23 mouse cellular contexts compared by ENCODE assay signal in the genomic region with DNA sequence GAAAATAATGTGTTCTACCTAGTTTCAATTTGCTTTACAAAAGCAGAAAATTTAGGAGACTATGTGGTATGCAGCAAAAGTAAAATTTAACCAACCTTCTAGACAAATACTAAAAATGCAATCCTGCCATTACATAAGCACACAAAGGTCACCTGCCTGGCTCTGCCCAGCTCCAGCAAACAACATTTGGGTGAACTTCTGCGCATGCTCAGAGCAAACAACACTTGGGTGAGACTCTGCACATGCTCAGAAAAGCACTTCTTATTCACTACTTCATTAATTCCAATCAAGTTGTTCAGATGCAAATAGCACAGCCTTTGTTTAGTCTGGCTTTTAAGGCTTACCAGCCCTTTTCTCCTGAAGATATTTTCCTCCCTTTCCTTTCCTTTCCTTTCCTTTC.
DNase-seq lines count a peak whose midpoint lies in the region; ATAC-seq and TF ChIP-seq lines count a peak whose summit lies in the region.
"Had no signal": no experiment of that assay in that cellular context is flagged by ENCODE, and none has a peak within 500 bp of the region (broad histone marks: within the 10 kb centered on the region; RNA-seq: fewer than 3 reads in every experiment).

No protein-coding gene starts in this region.

- no peak overlapping the region for H3K4me3 ChIP-seq in forebrain, embryonic 11.5 days (ENCODE audit: low read depth, low read length)
- H3K4me3 ChIP-seq in forebrain, embryonic 12.5 days (replicated peaks) = no peak overlapping the region
- H3K4me3 ChIP-seq in kidney, embryonic 15.5 days (replicated peaks) = no peak overlapping the region
- no peak overlapping the region for H3K4me3 ChIP-seq in liver, embryonic 16.5 days (ENCODE audit: low read depth, low read length)
- H3K4me3 ChIP-seq: hindbrain, embryonic 13.5 days; left cerebral cortex, adult 2 months; limb, embryonic 10.5 days; liver, embryonic 15.5 days; myocyte had no signal

- H3K9me3 ChIP-seq in forebrain, embryonic 11.5 days (ENCODE audit: control insufficient read depth, low read length) = no peaks in the 10 kb centered on the region
- H3K9me3 ChIP-seq in forebrain, embryonic 12.5 days = no peaks in the 10 kb centered on the region
- no peaks in the 10 kb centered on the region for H3K9me3 ChIP-seq in kidney, embryonic 15.5 days (replicated peaks)
- no peaks in the 10 kb centered on the region for H3K9me3 ChIP-seq in liver, embryonic 16.5 days (replicated peaks; ENCODE audit: control insufficient read depth, low read length)
- H3K9me3 ChIP-seq: hindbrain, embryonic 13.5 days; limb, embryonic 10.5 days; liver, embryonic 15.5 days had no signal

- TF ChIP-seq CTCF in brain, embryonic 14.5 days (IDR thresholded peaks at IDR 0.05; ENCODE audit: borderline replicate concordance, extremely low read depth, insufficient read depth, insufficient read length) = no peak

- no peaks in the 10 kb centered on the region for H3K36me3 ChIP-seq in forebrain, embryonic 11.5 days (ENCODE audit: control insufficient read depth, insufficient read depth, low read length)
- no peaks in the 10 kb centered on the region for H3K36me3 ChIP-seq in forebrain, embryonic 12.5 days (replicated peaks)
- H3K36me3 ChIP-seq in kidney, embryonic 15.5 days = no peaks in the 10 kb centered on the region
- no peaks in the 10 kb centered on the region for H3K36me3 ChIP-seq in liver, embryonic 16.5 days (ENCODE audit: control insufficient read depth, insufficient read depth)
- H3K36me3 ChIP-seq: G1E; liver, embryonic 15.5 days had no signal

- no peak overlapping the region for H3K9ac ChIP-seq in forebrain, embryonic 11.5 days (ENCODE audit: low read length)
- no peak overlapping the region for H3K9ac ChIP-seq in forebrain, embryonic 12.5 days
- H3K9ac ChIP-seq in kidney, embryonic 15.5 days = no peak overlapping the region
- H3K9ac ChIP-seq in liver, embryonic 16.5 days (ENCODE audit: low read depth, low read length) = no peak overlapping the region
- H3K9ac ChIP-seq: hindbrain, embryonic 13.5 days; liver, embryonic 15.5 days had no signal

- intact Hi-C loops in heart, postnatal 10 days (cut with DNase I) = no loop called here

- no peak overlapping the region for H3K4me2 ChIP-seq in forebrain, embryonic 11.5 days (ENCODE audit: low read depth, low read length, severe bottlenecking)
- H3K4me2 ChIP-seq in forebrain, embryonic 12.5 days = no peak overlapping the region
- no peak overlapping the region for H3K4me2 ChIP-seq in kidney, embryonic 15.5 days
- H3K4me2 ChIP-seq in liver, embryonic 16.5 days (ENCODE audit: low read depth, low read length) = no peak overlapping the region
- H3K4me2 ChIP-seq: heart, embryonic 11.5 days; hindbrain, embryonic 13.5 days; liver, embryonic 15.5 days had no signal

- ATAC-seq in forebrain, embryonic 11.5 days (replicated peaks; ENCODE audit: low FRiP score) = peak; percentile 51; the same call in 1 of the 2 replicates
- ATAC-seq in forebrain, embryonic 12.5 days (ENCODE audit: low FRiP score) = no peak
- no peak for ATAC-seq in kidney, embryonic 15.5 days (replicated peaks; ENCODE audit: low FRiP score)
- peak; percentile 58; the same call in 1 of the 2 replicates for ATAC-seq in liver, embryonic 16.5 days (ENCODE audit: low read depth)
- ATAC-seq: forebrain, embryonic 16.5 days had no signal

- no peaks in the 10 kb centered on the region for H3K27me3 ChIP-seq in forebrain, embryonic 11.5 days (ENCODE audit: control insufficient read depth, insufficient read depth, low read length)
- H3K27me3 ChIP-seq in forebrain, embryonic 12.5 days = no peaks in the 10 kb centered on the region
- H3K27me3 ChIP-seq in kidney, embryonic 15.5 days = no peaks in the 10 kb centered on the region
- no peaks in the 10 kb centered on the region for H3K27me3 ChIP-seq in liver, embryonic 16.5 days (ENCODE audit: control insufficient read depth, insufficient read depth, low read depth, low read length)
- H3K27me3 ChIP-seq: hindbrain, embryonic 13.5 days; liver, embryonic 15.5 days had no signal

- 32% methylated on average over 1 of the region's 1 CpGs for WGBS in forebrain, embryonic 11.5 days
- WGBS in forebrain, embryonic 12.5 days = 40% methylated on average over 1 of the region's 1 CpGs
- 93% methylated on average over 1 of the region's 1 CpGs for WGBS in kidney, embryonic 15.5 days
- WGBS in liver, embryonic 16.5 days (ENCODE audit: insufficient replicate concordance) = 63% methylated on average over 1 of the region's 1 CpGs

- DNase-seq in forebrain, embryonic 11.5 days (ENCODE audit: low spot score) = no peak
- peak; percentile 77 to 91 for DNase-seq in kidney, adult 8-10 months
- DNase-seq in brain, embryonic 14.5 days (ENCODE audit: low read depth) = peak; percentile 71
- DNase-seq in heart, postnatal 10 days = no peak
- no peak for DNase-seq in adrenal gland, postnatal 14 days
- DNase-seq: cerebellum, adult 9-10 months; gastrocnemius, postnatal 25 days; heart, postnatal 14 days; layer of hippocampus, adult 9-11 months; lung, postnatal 10 days; midbrain, embryonic 14.5 days; thymus, postnatal 36 days had no signal

- TF ChIP-seq POLR2A in brain, embryonic 14.5 days (IDR thresholded peaks at IDR 0.05; ENCODE audit: borderline replicate concordance, extremely low read depth, insufficient read depth, insufficient read length, poor library complexity, severe bottlenecking) = no peak

- H3K4me1 ChIP-seq in forebrain, embryonic 11.5 days (replicated peaks; ENCODE audit: control insufficient read depth, insufficient read depth, low read length) = peaks cover 5% of the 10 kb centered on the region; the same call in 1 of the 2 replicates
- peaks cover 19% of the 10 kb centered on the region for H3K4me1 ChIP-seq in forebrain, embryonic 12.5 days
- peaks cover 10% of the 10 kb centered on the region; the same call in 1 of the 2 replicates for H3K4me1 ChIP-seq in kidney, embryonic 15.5 days
- H3K4me1 ChIP-seq in liver, embryonic 16.5 days (ENCODE audit: control insufficient read depth, low read depth, low read length) = no peaks in the 10 kb centered on the region; the same call in none of the 2 replicates

- H3K27ac ChIP-seq in forebrain, embryonic 11.5 days (ENCODE audit: low read depth, low read length) = no peak overlapping the region
- H3K27ac ChIP-seq in forebrain, embryonic 12.5 days = no peak overlapping the region
- no peak overlapping the region for H3K27ac ChIP-seq in kidney, embryonic 15.5 days
- no peak overlapping the region for H3K27ac ChIP-seq in liver, embryonic 16.5 days (ENCODE audit: low read length)
- H3K27ac ChIP-seq: hindbrain, embryonic 13.5 days; left cerebral cortex, adult 2 months; limb, embryonic 10.5 days; liver, embryonic 15.5 days had no signal

Comparison
In these comparisons a context has a peak if more than half of its experiments do, and no peak if none do; other contexts are left out.
1. ATAC-seq: peak in forebrain, embryonic 11.5 days (single experiment) and liver, embryonic 16.5 days (single experiment); none in forebrain, embryonic 12.5 days (single experiment) and kidney, embryonic 15.5 days (single experiment).
2. DNase-seq: peak in kidney, adult 8-10 months (2 of 2) and brain, embryonic 14.5 days (single experiment); none in forebrain, embryonic 11.5 days (single experiment), heart, postnatal 10 days (0 of 2) and adrenal gland, postnatal 14 days (single experiment).